Mouse (Mus musculus) left cerebral cortex, adult 2 months (tissue): ENCODE data around the gene Mast3. TPM values are rescaled to one million over a fixed set of nuclear protein-coding genes. Genes with fewer than 3 reads are reported as not detected.

ENCODE experiments used
- DNase-seq, 2 experiments: peaks; one replicate each; pipeline ENCODE4 v3.0.0; 2021 to 2022; ENCODE audit warnings: low spot score in 2 of 2, mixed read lengths in 1 of 2; ENCODE audit errors: extremely low spot score in 1 of 2
- H3K27ac ChIP-seq: fragments of 200-600 bp; 2 replicates; pipeline ENCODE4 v1.8.1; 2022
- H3K4me3 ChIP-seq: fragments of 200-600 bp; 2 replicates; pipeline ENCODE4 v1.8.1; 2022
- CTCF ChIP-seq: fragments of 200-600 bp; IDR thresholded peaks from 2 replicates; pipeline ENCODE4 v1.8.1; 2022; ENCODE audit warnings: antibody characterized with exemption, mild to moderate bottlenecking, moderate library complexity
- intact Hi-C: fragments of 180-260 bp; cut with DNase I; formaldehyde crosslinking; loops from one replicate; pipeline ENCODE4 v1.15.1; 2025
- total RNA-seq, 2 experiments: library from RNA; stranded (reverse); gene quantifications; 2 replicates each; pipeline ENCODE4 v1.2.3; 2021

Gene Mast3
- total RNA-seq, 2 experiments from 2014 or later = 369 to 386 TPM

- intact Hi-C loops = loop anchor here (1.0 kb wide), 1 partner anchor 25 kb away; no protein-coding TSS in a partner anchor
- DNase-seq = no peak
- H3K27ac ChIP-seq = no peak overlapping the region
- no peak overlapping the region for H3K4me3 ChIP-seq
- no peak for TF ChIP-seq CTCF
These were observed 39.1 kb upstream of the Mast3 start for GRCm38 (mm10) chr8:70843941-70844340.

- intact Hi-C loops = no loop called here
- no peak for TF ChIP-seq CTCF
These were observed 38.4 kb upstream of the Mast3 start for GRCm38 (mm10) chr8:70843214-70843773.

GRCm38 (mm10) chr8:70842484-70842883 lies 37.6 kb upstream of the Mast3 start:
- no peak for DNase-seq
- Histone ChIP-seq H3K27ac (no peak overlapping the region), H3K4me3 (no peak overlapping the region)
- no peak for TF ChIP-seq CTCF
- intact Hi-C loops = no loop called here

More at GRCm38 (mm10) chr8:70843214-70843773, 38.4 kb upstream of the Mast3 start:
- Histone ChIP-seq H3K4me3 (no peak overlapping the region), H3K27ac (no peak overlapping the region)
- no peak for DNase-seq

- intact Hi-C loops = loop anchor here (1.0 kb wide), 1 partner anchor 19 kb away; no protein-coding TSS in a partner anchor
- TF ChIP-seq CTCF = peak; percentile 98
- H3K27ac ChIP-seq = no peak overlapping the region
- DNase-seq = peak; percentile 85 to 93
- H3K4me3 ChIP-seq = no peak overlapping the region
These were observed 36.6 kb upstream of the Mast3 start for GRCm38 (mm10) chr8:70841147-70842072.

- intact Hi-C loops = loop anchor here (1.0 kb wide), 1 partner anchor 120 kb away; no protein-coding TSS in a partner anchor
- no peak overlapping the region; the same call in 1 of the 2 replicates for H3K27ac ChIP-seq
- DNase-seq = no peak
These were observed 35.7 kb upstream of the Mast3 start for GRCm38 (mm10) chr8:70840590-70840989.

GRCm38 (mm10) chr8:70839408-70840351 lies 34.8 kb upstream of the Mast3 start, which contains the start of gene Arrdc2:
Arrdc2 (minus strand) TSS chr8:70839720.
- Histone ChIP-seq H3K4me3 (peak within 1 kb of the TSS; percentile 65), H3K27ac (peak within 1 kb of the TSS; percentile 98)
- TF ChIP-seq CTCF = no peak
- intact Hi-C loops = loop anchor here (1.0 to 2.0 kb wide), 3 partner anchors 35 to 119 kb away; partner anchors contain the start of gene Mast3
- DNase-seq = peak; percentile 92 to 97

More at GRCm38 (mm10) chr8:70840590-70840989, 35.7 kb upstream of the Mast3 start:
- H3K4me3 ChIP-seq = no peak overlapping the region
- no peak for TF ChIP-seq CTCF

GRCm38 (mm10) chr8:70838654-70839407 lies 34.0 kb upstream of the Mast3 start:
- Histone ChIP-seq H3K27ac (peak overlapping the region; percentile 98), H3K4me3 (peak overlapping the region; percentile 65)
- no peak for DNase-seq
- no peak; the same call in 1 of the 2 replicates for TF ChIP-seq CTCF
- intact Hi-C loops = loop anchor here (2.0 kb wide), 2 partner anchors 34 to 70 kb away; partner anchors contain the start of gene Mast3

- intact Hi-C loops = no loop called here
- no peak for TF ChIP-seq CTCF
These were observed 31.8 kb upstream of the Mast3 start for GRCm38 (mm10) chr8:70836666-70837065.

GRCm38 (mm10) chr8:70834071-70834470 lies 29.2 kb upstream of the Mast3 start:
- DNase-seq = no peak
- no peak overlapping the region for H3K4me3 ChIP-seq
- H3K27ac ChIP-seq = peak overlapping the region; percentile 55
- no peak for TF ChIP-seq CTCF
- intact Hi-C loops = no loop called here

More at GRCm38 (mm10) chr8:70836666-70837065, 31.8 kb upstream of the Mast3 start:
- no peak overlapping the region for H3K4me3 ChIP-seq
- no peak overlapping the region for H3K27ac ChIP-seq
- no peak for DNase-seq

GRCm38 (mm10) chr8:70833520-70833919 lies 28.7 kb upstream of the Mast3 start:
- peak overlapping the region; percentile 55 for H3K27ac ChIP-seq
- H3K4me3 ChIP-seq = no peak overlapping the region
- DNase-seq = peak in 1 of 2 experiments; percentile 42
- intact Hi-C loops = no loop called here
- no peak for TF ChIP-seq CTCF
